Mouse (Mus musculus) ES-E14 (cell line): ENCODE results near the gene Chchd6. TPM values are rescaled to one million over a fixed set of nuclear protein-coding genes. Genes with fewer than 3 reads are reported as not detected.

Source experiments
- DNase-seq: peaks from one replicate; pipeline ENCODE4 v3.0.0-alpha.2; 2013; ENCODE audit warnings: low read depth, low spot score
- H3K27ac ChIP-seq: 2 replicates; pipeline ENCODE4 v1.5.1; 2012; ENCODE audit warnings: low read depth, mild to moderate bottlenecking, low read length, moderate library complexity, mixed read lengths; ENCODE audit not compliant: poor library complexity, insufficient read depth, severe bottlenecking
- H3K36me3 ChIP-seq: 2 replicates; pipeline ENCODE4 v1.6.1; 2012; ENCODE audit warnings: mild to moderate bottlenecking, low read length, moderate library complexity, mixed read lengths; ENCODE audit not compliant: control insufficient read depth, poor library complexity, insufficient read depth, severe bottlenecking
- H3K4me1 ChIP-seq, 2 experiments: fragments of 150-350 bp in 1 of 2; sonication (generic) in 1 of 2; 2 replicates each; pipeline ENCODE4 v1.6.1; 2012; ENCODE audit warnings: low read length in 2 of 2, mild to moderate bottlenecking in 1 of 2, mixed read lengths in 1 of 2; ENCODE audit not compliant: control insufficient read depth in 2 of 2, insufficient read depth in 2 of 2, poor library complexity in 1 of 2
- H3K4me3 ChIP-seq, 2 experiments: fragments of 150-350 bp in 1 of 2; sonication (generic) in 1 of 2; 2 replicates each; pipeline ENCODE4 v1.5.1; 2012; ENCODE audit warnings: low read length in 2 of 2, low read depth in 1 of 2, mild to moderate bottlenecking in 1 of 2, mixed read lengths in 1 of 2; ENCODE audit not compliant: insufficient read depth in 1 of 2, poor library complexity in 1 of 2, severe bottlenecking in 1 of 2
- H3K9ac ChIP-seq: 2 replicates; pipeline ENCODE4 v1.6.1; 2012; ENCODE audit warnings: low read depth, mild to moderate bottlenecking, low read length, mixed read lengths; ENCODE audit not compliant: poor library complexity, insufficient read depth, severe bottlenecking
- H3K9me3 ChIP-seq: fragments of 150-350 bp; sonication (generic); 2 replicates; pipeline ENCODE4 v1.6.1; 2012; ENCODE audit warnings: low read depth, mild to moderate bottlenecking, low read length; ENCODE audit not compliant: control insufficient read depth, insufficient read depth
- CHD2 ChIP-seq: IDR thresholded peaks from 2 replicates; pipeline ENCODE4 v1.6.1; 2014; ENCODE audit warnings: mild to moderate bottlenecking, low read depth, low read length, inconsistent platforms
- HCFC1 ChIP-seq: IDR thresholded peaks from 2 replicates; pipeline ENCODE4 v1.6.1; 2012; ENCODE audit warnings: low read length, inconsistent platforms, borderline replicate concordance; ENCODE audit not compliant: insufficient read depth
- MAFK ChIP-seq: IDR thresholded peaks from 2 replicates; pipeline ENCODE4 v1.6.1; 2014; ENCODE audit warnings: mild to moderate bottlenecking, low read depth, low read length, inconsistent platforms; ENCODE audit not compliant: insufficient read depth
- ZC3H11A ChIP-seq: IDR thresholded peaks from 2 replicates; pipeline ENCODE4 v1.6.1; 2012; ENCODE audit warnings: low read depth, mild to moderate bottlenecking, inconsistent platforms, low read length, borderline replicate concordance
- ZNF384 ChIP-seq: IDR thresholded peaks from 2 replicates; pipeline ENCODE4 v1.6.1; 2012; ENCODE audit warnings: low read depth, low read length, inconsistent platforms
- in situ Hi-C, 2 experiments: fragments of 600-800 bp; cut with MboI; formaldehyde crosslinking; loops; one replicate each; pipeline ENCODE4 v1.15.1; 2025; ENCODE audit warnings: low sequenced_read_pairs in 2 of 2, inconsistent platforms in 1 of 2; ENCODE audit not compliant: unreplicated experiment in 2 of 2
- total RNA-seq: library from RNA; depleted of rRNA; stranded (reverse); fragments of 300-350 nt; gene quantifications from 2 replicates; pipeline ENCODE4 v1.2.3, GENCODE M21; 2012

The Chchd6 gene
- total RNA-seq, 1 experiment: 28.0 TPM

DNA sequence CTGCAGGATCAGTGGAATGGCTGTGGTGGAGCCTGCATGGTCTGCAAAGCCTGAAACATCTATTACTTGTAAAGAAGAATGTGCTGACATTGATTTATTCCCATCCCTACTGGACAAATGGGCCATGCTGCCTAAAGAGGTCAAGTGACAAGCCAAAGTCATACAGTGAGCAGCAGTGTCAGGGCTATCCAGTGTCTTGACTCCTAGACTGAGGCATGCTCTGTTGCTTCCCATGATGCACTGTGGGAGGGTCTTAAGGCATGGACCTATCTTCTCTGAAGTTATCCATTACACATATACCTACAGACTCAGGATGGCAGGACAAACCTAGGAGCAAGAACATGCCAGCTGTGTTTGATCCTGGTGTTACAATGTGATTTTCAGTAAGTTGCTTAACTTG, 175.3 kb downstream of the Chchd6 start:
- no peak for TF ChIP-seq HCFC1
- no peak for TF ChIP-seq ZC3H11A
- no peak for TF ChIP-seq MAFK
- TF ChIP-seq ZNF384: no peak
- no peak for TF ChIP-seq CHD2
- in situ Hi-C loops: no loop called here
- Histone ChIP-seq H3K36me3 (no peaks in the 10 kb centered on the region; the same call in 1 of the 2 replicates), H3K9me3 (no peaks in the 10 kb centered on the region), H3K4me3 (no peak overlapping the region), H3K4me1 (no peaks in the 10 kb centered on the region), H3K27ac (no peak overlapping the region), H3K9ac (no peak overlapping the region)
- DNase-seq: no peak

DNA sequence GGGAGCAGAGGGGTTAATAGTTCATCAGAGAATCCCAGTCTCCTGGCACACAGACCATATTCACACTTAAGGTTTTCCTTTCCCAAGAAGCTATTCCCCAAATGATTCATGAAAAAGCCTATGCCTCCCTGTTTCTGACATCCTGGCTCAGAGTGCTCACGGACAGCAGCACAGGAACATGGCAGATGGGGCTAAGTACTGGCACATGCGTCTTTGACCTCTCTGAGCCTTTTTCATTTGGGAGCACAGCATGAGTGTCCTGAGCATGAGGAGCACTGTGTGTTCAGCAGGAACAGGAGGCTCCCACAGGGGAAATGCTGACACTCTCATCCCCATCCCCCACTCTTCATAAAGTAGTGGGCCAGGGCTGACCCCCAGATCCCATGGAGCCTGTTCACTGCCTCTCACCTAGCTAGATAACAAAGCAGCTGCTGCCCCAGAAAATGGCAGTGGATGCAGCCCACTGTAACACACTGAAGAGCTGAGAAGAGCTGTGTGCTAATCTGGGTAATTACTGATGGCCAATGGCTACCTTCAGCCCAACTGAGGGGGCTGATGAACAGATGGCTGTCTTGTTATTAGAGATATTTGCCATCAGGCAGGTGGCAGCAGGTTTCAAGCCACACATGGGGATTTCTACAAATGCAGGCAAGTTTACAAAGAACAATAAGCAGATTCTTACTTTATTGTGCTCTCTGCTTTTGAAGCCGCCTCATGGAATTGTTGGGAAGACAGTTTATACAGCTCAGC, 176.2 kb downstream of the Chchd6 start:
- Histone ChIP-seq H3K36me3 (no peaks in the 10 kb centered on the region; the same call in 1 of the 2 replicates), H3K9me3 (no peaks in the 10 kb centered on the region), H3K4me1 (no peaks in the 10 kb centered on the region), H3K4me3 (no peak overlapping the region), H3K27ac (no peak overlapping the region), H3K9ac (no peak overlapping the region)
- DNase-seq: no peak
- in situ Hi-C loops: no loop called here
- no peak for TF ChIP-seq CHD2
- no peak for TF ChIP-seq ZNF384
- no peak for TF ChIP-seq ZC3H11A
- TF ChIP-seq MAFK: no peak
- no peak for TF ChIP-seq HCFC1

DNA sequence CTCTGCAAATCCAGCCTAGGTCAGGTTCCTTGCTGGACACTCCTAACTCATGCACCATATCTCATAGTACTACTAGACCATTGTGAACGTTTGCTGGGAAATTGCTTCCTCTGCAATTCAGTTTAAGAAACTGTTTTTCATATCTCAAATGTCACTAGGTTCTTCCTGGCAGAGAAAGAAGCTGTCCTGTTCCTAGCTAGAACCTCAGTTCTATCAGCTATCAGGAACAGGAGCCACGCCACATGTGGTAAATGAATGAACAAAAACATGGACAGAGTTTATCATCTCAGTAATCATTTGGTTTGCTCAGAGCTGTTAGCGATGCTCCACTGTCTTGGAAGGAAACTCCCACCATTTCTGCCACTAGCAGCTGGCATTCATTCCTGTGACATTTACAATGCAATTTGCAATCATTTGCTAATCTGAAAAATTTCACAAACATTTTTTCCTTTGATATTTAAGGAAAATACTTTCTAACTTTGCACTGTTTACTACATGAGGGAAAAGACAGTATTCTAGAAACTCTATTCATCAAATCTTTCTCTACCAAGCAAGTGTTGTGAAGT, 179.3 kb downstream of the Chchd6 start:
- no peaks in the 10 kb centered on the region for H3K4me1 ChIP-seq
- in situ Hi-C loops: no loop called here
- DNase-seq: no peak
- TF ChIP-seq ZNF384: no peak
- TF ChIP-seq CHD2: no peak
- no peak for TF ChIP-seq MAFK
- TF ChIP-seq ZC3H11A: no peak
- no peak for TF ChIP-seq HCFC1
- H3K9ac ChIP-seq: no peak overlapping the region
- H3K4me3 ChIP-seq: no peak overlapping the region
- no peak overlapping the region for H3K27ac ChIP-seq
- no peaks in the 10 kb centered on the region for H3K9me3 ChIP-seq
- no peaks in the 10 kb centered on the region; the same call in 1 of the 2 replicates for H3K36me3 ChIP-seq

DNA sequence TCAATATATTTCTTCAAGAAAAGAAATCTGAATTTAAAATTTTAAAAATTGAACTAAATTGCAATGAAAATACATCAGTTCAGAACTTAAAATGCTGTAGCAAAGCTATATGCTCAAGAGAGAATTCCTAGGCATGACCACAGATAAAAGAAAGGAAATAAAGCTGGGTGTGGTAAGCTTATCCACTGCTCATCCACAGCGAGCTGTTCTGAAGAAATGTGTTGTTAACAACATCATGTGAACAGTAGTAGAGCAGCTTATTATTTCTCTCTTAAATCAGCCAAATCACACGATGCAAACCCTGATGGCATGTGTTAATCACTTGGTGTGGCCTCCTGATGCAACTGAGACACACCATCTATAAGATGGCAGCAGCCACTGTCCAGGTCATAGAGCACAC, 180.4 kb downstream of the Chchd6 start:
- DNase-seq: no peak
- Histone ChIP-seq H3K36me3 (no peaks in the 10 kb centered on the region; the same call in 1 of the 2 replicates), H3K9me3 (no peaks in the 10 kb centered on the region), H3K27ac (no peak overlapping the region), H3K4me3 (no peak overlapping the region), H3K4me1 (peaks cover under 1 to 2% of the 10 kb centered on the region in 2 experiments; a peak in 2 of 4 replicates), H3K9ac (no peak overlapping the region)
- in situ Hi-C loops: no loop called here
- TF ChIP-seq ZC3H11A (no peak), ZNF384 (no peak), MAFK (no peak), CHD2 (no peak)
